Mouse (Mus musculus) left cerebral cortex, adult 2 months (tissue): ENCODE results near the gene Clec2e. TPM values are rescaled to one million over a fixed set of nuclear protein-coding genes. Genes with fewer than 3 reads are reported as not detected.
"Not testable (repeated sequence)": the region's sequence is repeated elsewhere in the genome, so short reads cannot be mapped to it uniquely, and the experiment has no call there.

Experiments
- DNase-seq, 2 experiments: peaks; one replicate each; pipeline ENCODE4 v3.0.0; 2021 to 2022; ENCODE audit warnings: low spot score in 2 of 2, mixed read lengths in 1 of 2; ENCODE audit errors: extremely low spot score in 1 of 2
- H3K27ac ChIP-seq: fragments of 200-600 bp; 2 replicates; pipeline ENCODE4 v1.8.1; 2022
- H3K4me3 ChIP-seq: fragments of 200-600 bp; 2 replicates; pipeline ENCODE4 v1.8.1; 2022
- CTCF ChIP-seq: fragments of 200-600 bp; IDR thresholded peaks from 2 replicates; pipeline ENCODE4 v1.8.1; 2022; ENCODE audit warnings: antibody characterized with exemption, mild to moderate bottlenecking, moderate library complexity
- intact Hi-C: fragments of 180-260 bp; cut with DNase I; formaldehyde crosslinking; loops from one replicate; pipeline ENCODE4 v1.15.1; 2025
- total RNA-seq, 2 experiments: library from RNA; stranded (reverse); gene quantifications; 2 replicates each; pipeline ENCODE4 v1.2.3; 2021

The Clec2e gene
- total RNA-seq, 2 experiments from 2014 or later, result not detected

DNA sequence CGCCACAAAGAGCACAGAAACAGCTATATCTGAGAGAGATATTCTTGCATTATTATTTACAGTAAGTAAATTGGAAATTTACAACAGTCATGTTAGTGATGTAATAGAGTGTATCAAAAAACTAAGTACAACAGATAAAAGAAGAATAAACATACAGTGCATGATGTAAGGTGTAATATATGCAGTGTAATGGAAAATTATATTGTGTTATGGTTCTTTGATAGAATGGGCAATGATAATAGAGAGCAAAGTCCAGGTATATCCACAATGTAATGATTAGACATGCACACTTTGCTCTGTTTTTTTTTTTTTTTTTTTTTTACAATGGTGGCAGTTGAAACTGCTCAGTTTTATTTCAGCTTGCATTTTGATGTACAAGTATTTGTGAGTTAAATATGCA lies 891 bp upstream of the Clec2e start:
- intact Hi-C loops, result no loop called here
- no peak for TF ChIP-seq CTCF
- Histone ChIP-seq H3K4me3 (no peak overlapping the region), H3K27ac (no peak overlapping the region)
- DNase-seq, result no peak

DNA sequence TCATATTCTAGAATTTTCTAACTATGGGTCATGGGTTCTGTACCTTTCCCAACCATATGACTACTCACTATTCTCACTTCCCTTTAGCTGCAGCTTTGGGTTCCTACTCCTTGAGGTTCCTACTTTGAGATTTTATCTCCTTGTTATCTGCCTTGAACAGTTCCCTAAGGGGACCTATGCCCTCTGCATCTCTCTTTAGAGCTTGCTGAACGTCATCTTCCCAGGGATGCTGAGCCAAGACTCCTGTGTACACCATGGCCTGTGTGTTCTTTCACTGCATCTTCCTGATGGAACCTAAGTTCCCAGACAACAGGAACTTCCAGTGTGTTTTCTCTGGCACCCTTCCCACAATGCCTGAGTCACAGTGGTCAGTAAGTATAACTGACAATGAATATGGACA lies 2.8 kb downstream of the Clec2e start:
- Histone ChIP-seq H3K4me3 (no peak overlapping the region), H3K27ac (no peak overlapping the region)
- no peak for DNase-seq
- no peak for TF ChIP-seq CTCF
- intact Hi-C loops, result no loop called here

DNA sequence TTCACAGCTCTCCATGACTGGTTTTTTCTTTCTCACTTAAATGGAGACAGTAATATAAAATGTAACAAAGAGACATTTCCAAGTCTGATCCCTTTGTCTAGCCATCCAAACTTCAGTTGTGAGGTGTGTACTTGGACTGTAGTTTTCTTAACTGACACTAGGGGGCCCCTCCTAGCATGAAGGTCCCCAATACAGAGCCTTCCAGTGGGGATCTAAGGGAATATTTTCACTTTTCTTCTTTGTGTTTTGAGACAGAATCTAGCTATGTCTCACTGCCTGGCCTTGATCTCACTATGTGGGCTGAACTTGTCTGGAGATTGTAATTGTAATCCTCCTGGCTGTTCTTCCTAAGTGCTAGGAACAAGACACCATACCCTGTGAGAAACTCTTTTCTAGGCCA lies 5.5 kb downstream of the Clec2e start:
- peak in 1 of 2 experiments; percentile 11 for DNase-seq
- no peak overlapping the region for H3K4me3 ChIP-seq
- no peak overlapping the region for H3K27ac ChIP-seq
- TF ChIP-seq CTCF, result peak; percentile 84
- intact Hi-C loops, result loop anchor here (1.0 to 2.0 kb wide), 3 partner anchors 85 to 160 kb away; partner anchors contain the start of gene Clec2d

DNA sequence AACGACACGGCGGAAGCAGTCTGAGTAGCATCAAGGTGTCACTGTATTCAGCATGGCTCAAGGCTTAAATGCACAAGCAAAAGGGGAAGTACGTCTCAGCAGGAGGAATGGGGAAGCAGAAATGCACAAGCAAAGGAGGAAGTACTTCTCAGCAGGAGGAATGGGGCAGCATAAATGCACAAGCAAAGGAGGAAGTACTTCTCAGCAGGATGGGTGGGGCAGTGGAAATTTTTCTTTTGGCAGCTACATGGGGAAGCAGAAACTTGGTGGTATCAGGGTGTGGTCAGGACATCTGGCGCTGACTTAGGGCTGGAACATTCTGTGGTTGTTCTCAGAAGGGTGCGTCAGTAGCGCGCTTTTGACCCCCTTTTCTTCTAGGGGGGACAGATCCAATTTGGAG lies 12.1 kb downstream of the Clec2e start:
- H3K27ac ChIP-seq, H3K4me3 ChIP-seq, intact Hi-C loops, DNase-seq: not testable (repeated sequence)

DNA sequence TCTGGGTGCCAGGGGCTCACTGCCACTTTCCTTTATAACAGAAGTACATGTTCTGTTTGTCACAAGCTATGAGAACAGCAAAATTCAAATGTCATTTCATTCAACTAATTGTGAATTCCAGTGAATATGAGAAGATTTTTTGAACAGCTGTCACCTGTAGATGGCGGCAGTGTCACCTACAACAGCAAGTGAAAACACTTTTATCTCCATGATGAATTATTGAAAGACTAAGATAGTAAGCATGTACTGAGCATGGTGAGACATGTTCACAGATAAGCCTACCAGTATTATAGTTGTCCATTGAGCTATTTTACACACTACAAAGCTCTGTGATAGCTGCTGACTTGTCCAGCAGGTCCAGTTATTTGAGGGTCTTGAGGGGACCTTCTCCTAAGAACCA lies 12.6 kb downstream of the Clec2e start:
- intact Hi-C loops, result no loop called here
- DNase-seq, result peak in 1 of 2 experiments; percentile 11
- peak; percentile 64 for TF ChIP-seq CTCF
- Histone ChIP-seq H3K27ac (no peak overlapping the region), H3K4me3 (no peak overlapping the region)

DNA sequence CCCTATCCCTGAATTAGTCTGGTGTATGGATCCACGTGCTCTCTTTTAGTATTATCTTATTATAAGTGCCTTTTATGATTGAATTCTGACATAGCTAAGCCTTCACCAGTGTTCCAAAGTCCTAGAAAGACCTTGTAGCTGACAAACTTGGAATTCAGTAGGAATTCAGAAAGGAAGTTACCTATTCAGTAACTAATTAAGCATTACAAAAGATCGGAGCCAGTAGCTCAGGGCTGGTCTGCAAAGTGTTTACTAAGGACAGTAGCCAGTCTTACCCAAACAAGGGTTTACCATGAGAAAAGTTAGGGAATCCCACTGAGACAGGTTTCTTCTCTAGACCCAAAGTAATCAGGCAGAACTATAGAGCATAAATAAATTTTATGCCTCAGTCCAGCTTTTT lies 14.7 kb downstream of the Clec2e start:
- H3K27ac ChIP-seq, DNase-seq, intact Hi-C loops, H3K4me3 ChIP-seq: not testable (repeated sequence)

DNA sequence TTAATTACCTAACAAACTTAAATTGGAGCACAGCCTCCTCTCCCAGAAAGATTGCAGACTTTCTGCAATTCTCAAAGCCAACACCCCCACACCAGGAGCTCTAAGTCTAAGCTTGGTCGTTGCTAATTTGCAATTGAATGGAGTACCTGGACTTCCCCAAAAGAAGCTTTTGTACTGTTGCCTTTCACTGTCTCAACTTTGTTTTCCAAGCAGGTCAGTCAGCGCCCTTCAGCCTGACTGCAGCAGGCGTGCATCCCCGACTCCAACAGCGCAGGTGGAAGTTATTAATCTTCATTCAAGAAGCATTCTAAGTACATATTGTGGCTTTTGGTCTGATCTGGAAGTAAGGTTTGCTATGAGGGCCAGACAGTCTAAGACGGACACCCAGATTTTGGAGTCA lies 15.6 kb downstream of the Clec2e start:
- Histone ChIP-seq H3K4me3 (no peak overlapping the region), H3K27ac (no peak overlapping the region)
- intact Hi-C loops, result no loop called here
- no peak for DNase-seq
- no peak for TF ChIP-seq CTCF

DNA sequence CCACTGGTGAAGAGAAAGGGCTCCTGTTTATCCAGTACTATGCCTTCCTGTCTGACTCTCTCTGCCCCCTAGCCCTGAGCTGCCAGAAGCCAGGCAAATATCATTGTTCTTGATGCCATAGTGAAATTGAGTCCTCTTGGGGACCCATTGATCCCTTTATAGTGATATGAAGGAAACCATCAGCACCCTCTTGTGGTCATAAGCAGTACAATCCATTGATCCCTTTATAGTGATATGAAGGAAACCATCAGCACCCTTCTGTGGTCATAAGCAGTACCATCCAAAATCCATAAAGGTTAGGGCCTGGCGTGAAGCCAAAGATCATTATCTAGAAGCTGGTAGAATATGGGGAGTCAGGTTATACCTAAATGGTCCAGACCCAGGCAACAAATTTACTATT lies 33.7 kb downstream of the Clec2e start:
- H3K27ac ChIP-seq, result no peak overlapping the region
- peak in 1 of 2 experiments; percentile 13 for DNase-seq
- TF ChIP-seq CTCF, result peak; percentile 84
- intact Hi-C loops, result loop anchor here (1.0 kb wide), 1 partner anchor 213 kb away; no protein-coding TSS in a partner anchor
- no peak overlapping the region for H3K4me3 ChIP-seq

DNA sequence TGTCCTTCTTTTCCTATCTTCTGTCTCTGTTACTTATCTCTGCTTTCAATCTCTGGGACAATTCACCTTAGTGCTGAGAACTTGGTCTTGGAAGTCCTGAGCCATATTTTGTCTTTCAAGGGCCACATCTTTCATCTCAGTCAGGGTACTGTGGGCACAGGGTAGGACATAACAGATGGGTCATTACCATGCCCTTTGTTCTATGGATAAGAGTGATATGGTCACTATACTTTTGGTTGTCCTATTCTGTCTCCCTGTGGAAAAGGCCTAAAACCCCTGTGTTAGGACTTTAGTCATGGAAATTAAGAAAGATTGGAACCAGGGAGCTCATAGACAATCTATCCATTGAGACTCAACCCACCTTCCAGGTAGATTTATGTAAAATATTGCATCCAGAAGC lies 34.2 kb downstream of the Clec2e start:
- Histone ChIP-seq H3K4me3 (no peak overlapping the region), H3K27ac (no peak overlapping the region)
- intact Hi-C loops, result no loop called here
- no peak for TF ChIP-seq CTCF
- no peak for DNase-seq

DNA sequence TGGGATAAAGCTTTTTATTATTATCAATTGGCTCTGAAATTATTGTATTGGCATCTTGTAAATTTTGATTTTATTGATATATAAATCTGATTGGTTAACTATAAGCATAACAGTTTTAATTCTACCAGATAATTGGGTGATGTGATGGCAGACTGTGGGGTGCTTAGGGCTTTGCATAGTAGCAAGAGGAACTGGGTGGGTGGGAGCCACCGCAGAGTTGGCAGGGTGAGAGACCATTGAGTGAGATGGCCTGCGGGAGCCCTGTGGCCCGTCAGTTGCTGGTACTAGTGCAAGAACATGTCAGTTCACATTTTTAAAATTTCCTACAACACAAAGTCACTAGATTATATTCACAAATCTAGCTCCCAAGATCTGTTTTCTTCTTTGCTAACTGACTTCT lies 34.9 kb downstream of the Clec2e start:
- no peak overlapping the region for H3K4me3 ChIP-seq
- no peak overlapping the region for H3K27ac ChIP-seq
- intact Hi-C loops, result no loop called here
- no peak for DNase-seq
- no peak for TF ChIP-seq CTCF

DNA sequence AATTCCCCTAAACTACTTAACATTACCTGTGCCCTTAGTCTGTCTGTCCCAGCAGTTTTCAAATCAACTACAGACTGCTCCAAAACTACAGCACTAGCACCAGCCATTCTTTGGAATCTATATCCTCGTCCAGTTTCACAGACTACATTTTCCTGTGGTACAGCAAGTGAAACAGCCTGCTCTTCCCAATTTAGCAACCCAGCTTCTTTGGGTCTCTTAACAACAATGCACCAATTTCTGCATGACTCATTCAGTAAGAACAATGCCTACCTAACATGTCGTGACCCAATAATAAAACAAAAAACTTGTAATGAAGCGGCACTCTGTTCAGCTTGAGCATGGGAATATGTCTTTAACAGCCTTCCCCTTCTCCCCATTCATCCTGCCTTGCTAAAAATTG lies 35.3 kb downstream of the Clec2e start:
- Histone ChIP-seq H3K4me3 (no peak overlapping the region), H3K27ac (no peak overlapping the region)
- no peak for DNase-seq
- TF ChIP-seq CTCF, result no peak
- intact Hi-C loops, result no loop called here

DNA sequence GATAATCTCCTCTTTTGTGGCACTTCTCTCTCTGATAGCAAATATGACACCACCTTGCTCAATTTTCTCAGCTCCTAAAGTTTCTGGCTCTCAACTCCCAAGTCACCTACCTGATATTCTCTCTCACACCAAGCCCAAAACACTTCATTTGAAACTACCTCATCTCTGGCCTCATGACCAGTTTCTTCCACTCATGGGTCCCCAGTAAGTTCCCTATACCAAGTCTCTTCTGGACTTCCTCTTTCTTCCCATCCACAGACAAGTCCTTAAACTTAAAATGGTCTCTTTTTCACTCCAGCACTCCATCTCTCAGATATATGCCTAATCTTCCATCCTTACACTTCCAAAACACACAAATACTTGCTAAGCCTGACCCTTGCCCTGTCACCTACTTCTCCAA lies 42.7 kb downstream of the Clec2e start:
- no peak for TF ChIP-seq CTCF
- DNase-seq, result no peak
- H3K27ac ChIP-seq, result no peak overlapping the region
- H3K4me3 ChIP-seq, result no peak overlapping the region
- intact Hi-C loops, result no loop called here

DNA sequence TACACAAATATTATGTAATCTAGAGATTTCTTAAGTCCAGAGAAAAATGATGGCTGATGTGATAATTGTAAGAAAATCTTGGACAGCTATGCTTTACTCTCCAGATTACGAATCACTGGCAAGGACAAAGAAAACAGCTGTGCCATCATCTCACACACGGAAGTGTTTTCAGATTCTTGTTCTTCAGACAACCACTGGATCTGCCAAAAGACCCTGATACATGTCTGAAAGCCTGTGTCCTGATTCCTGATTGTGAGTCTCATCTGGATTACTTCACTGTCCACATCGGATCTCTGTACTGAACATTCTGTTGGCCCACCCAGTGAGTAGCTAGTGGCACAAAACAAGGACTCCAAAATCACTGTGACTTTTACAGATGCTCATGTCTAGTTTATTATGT lies 44.5 kb downstream of the Clec2e start:
- intact Hi-C loops, result no loop called here
- Histone ChIP-seq H3K27ac (no peak overlapping the region), H3K4me3 (no peak overlapping the region)
- TF ChIP-seq CTCF, result no peak
- no peak for DNase-seq

DNA sequence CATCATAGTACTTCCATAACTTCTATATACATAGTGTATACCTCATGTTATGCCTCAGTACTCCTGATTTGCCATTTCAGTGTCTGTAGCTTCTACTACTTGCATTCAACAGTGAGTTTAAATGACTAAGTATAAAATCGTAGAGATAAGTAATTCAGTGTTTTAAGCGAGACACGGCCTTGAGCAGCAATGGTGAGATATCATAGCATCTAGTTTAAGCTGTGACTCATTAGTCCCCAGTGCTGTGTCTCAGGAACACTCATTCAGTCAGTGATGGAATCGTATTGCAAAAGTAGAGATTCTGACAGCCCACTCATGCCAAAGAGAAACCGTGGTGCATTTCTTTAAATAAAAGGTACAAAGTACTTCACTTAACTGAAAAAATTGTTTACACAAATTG lies 49.0 kb downstream of the Clec2e start:
- intact Hi-C loops, result no loop called here
- no peak for DNase-seq
- TF ChIP-seq CTCF, result no peak
- Histone ChIP-seq H3K27ac (no peak overlapping the region), H3K4me3 (no peak overlapping the region)
